Mouse (Mus musculus) neutrophil, adult 59 days (primary cell): ENCODE data around the gene Speg. TPM values are rescaled to one million over a fixed set of nuclear protein-coding genes. Genes with fewer than 3 reads are reported as not detected.

Experiments used
- total RNA-seq, 2 experiments: library from RNA; stranded (reverse); gene quantifications; 1 replicate in 1 of 2; 2 replicates in 1 of 2; pipeline ENCODE4 v1.2.4; 2023

Speg gene
- not detected for total RNA-seq

DNA sequence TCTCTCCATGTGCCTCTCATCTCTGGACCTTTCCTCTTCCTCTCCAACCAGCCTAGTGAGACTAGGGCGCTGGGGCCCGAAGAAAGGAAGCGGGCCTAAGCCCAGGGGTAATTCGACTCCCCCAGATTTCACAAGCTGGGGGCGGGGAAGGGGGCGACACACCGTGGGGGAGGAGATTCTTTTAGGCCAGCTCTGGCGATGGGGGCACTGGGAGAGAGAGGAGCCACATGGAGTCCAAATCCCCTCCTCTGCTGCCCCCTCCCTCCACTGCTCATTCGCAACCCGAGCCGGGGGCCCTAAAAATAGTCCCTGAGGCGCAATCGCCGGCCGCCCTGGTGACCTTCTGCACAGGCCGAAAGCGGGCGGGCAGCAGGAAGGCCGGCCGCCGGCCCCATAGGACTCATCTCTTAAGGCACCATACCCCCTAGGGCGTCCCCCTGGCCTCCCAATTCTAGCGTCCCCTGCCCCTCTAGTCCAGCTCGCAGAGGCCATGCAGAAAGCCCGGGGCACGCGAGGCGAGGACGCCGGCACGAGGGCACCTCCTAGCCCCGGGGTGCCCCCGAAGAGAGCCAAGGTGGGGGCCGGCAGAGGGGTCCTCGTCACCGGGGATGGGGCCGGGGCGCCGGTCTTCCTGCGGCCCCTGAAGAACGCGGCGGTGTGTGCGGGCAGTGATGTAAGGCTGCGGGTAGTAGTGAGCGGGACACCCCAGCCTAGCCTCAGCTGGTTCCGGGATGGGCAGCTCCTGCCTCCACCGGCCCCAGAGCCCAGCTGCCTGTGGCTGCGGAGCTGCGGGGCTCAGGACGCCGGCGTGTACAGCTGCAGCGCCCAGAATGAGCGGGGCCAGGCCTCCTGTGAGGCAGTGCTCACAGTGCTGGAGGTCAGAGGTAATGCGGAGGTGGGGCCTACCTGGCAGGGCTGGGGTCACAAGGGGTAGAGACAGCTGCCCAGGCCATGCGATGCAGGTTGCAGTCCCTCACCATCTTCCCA, at the start of gene Speg:
TSS of gene Speg (plus strand) at position 348 of the 987 bp plus-strand sequence.

GRCm38 (mm10) chr1:75360112-75361031, 14.7 kb upstream of the Speg start, which contains the start of gene Des:
TSS of gene Des (plus strand) at chr1:75360329.

DNA sequence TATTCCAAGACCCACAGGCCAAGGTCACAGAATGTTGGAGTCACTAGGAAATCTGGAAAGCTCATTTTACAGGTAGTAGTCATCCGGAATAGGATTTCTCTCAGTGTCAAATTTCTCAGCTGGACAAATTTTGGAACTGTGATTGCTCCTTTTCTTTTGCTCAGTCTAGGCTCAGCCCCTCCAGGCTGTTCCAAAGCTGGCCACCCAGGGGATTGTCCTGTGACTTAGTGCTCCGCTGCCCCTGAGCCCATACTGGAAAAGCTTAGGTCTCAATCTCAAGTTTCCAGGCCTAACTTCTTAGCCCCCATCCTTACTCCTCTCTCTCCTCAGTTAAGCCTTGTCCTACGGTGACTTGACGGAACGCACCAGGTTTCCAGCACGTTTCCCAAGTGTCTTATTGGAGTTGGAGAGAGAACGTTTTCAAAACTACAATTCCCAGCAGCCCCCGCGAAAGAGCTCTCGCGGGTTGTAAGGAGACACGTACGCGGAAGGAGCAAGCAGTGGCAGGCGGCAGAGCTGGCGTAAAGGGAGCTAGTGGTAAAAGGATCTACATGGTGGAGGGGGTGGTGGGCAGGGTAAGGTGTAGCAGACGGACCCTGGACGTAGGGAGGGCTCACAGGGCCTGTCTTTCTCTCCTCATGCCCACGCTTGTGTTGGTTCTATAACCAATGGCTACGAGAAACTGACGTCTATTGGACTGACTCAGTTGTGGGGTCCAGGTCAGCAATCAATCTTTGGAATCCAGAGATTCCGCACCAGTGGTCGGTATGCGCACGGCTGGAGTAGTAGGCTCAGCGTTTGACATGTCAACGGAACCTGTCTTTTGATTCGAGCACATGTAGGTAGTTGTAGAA, 60.6 kb downstream of the Speg start, which contains the start of gene Gmppa:
TSS of gene Gmppa (plus strand) at position 456 of the 854 bp plus-strand sequence.

GRCm38 (mm10) chr1:75450314-75451005, 75.4 kb downstream of the Speg start, which contains the start of gene Asic4:
TSS of gene Asic4 (plus strand) at chr1:75450436.

DNA sequence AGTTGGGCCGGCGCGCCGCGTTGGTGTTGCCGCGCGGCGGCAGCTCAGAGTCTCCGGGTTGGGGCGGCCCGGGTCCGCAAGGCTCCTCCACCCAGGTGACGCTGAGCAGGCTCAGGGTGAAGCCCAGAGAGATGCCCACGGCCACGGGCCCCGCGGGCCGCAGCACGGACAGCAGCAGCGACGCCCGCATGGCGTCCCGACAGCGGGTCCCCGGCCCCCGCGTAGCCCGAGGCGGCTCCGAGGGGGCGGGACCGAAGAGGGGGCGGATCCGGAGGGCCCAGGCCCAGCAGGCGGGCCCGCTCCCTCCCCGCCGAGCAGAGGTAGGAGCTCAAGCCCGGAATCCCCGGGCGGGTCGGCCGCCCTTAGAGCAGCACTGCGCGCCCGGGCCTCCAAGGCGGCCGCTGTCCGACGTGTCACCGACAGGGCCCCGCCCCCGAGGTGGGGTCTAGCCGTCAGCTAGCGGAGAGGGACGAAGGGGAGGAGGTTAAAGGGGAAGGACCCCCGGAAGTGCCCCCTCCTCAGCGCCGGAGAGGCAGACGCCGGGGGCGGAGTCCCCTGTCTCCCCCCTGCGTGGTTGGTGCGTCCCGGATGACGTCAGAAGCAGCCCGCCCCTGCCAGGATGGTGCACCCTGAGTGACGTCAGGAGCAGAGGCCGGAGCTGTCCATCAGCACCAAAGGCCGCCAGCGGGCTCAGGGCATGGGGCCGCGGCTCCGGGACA, 104.0 kb downstream of the Speg start, which contains the start of the genes Chpf and Tmem198:
TSS of gene Chpf (minus strand) at position 392 of the 719 bp plus-strand sequence.
TSS of gene Tmem198 (plus strand) at position 617 of the 719 bp plus-strand sequence.

Other genes with a start within 250 kb of the Speg start
- 1 to 10 TPM; 1.2 to 1.5 TPM for gene Slc23a3, start 241.4 kb upstream of the Speg start, total RNA-seq
- 100 to 1,000 TPM; 103 to 115 TPM for gene Cnppd1, start 232.6 kb upstream of the Speg start, total RNA-seq
- 10 to 100 TPM; 64.6 to 70.8 TPM for gene Retreg2, start 232.5 kb upstream of the Speg start, total RNA-seq
- gene Zfand2b, start 206.7 kb upstream of the Speg start, total RNA-seq: 10 to 100 TPM; 52.0 to 63.6 TPM
- gene Abcb6, start 194.9 kb upstream of the Speg start, total RNA-seq: 1 to 10 TPM; 6.7 TPM
- gene Ankzf1, start 183.1 kb upstream of the Speg start, total RNA-seq: 10 to 100 TPM; 18.8 to 20.0 TPM
- 10 to 100 TPM; 69.0 to 69.1 TPM for gene Atg9a, start 183.1 kb upstream of the Speg start, total RNA-seq
- gene Glb1l, start 164.5 kb upstream of the Speg start, total RNA-seq: 10 to 100 TPM; 18.7 to 22.2 TPM
- 100 to 1,000 TPM; 127 to 139 TPM for gene Stk16, start 164.5 kb upstream of the Speg start, total RNA-seq
- 100 to 1,000 TPM; 415 to 449 TPM for gene Tuba4a, start 155.4 kb upstream of the Speg start, total RNA-seq
- not detected for gene A630095N17Rik, start 143.2 kb upstream of the Speg start, total RNA-seq
- gene Dnajb2, start 138.9 kb upstream of the Speg start, total RNA-seq: 10 to 100 TPM in 1 of 2 experiments, 1 to 10 TPM in 1; 8.7 to 11.0 TPM
- gene Ptprn, start 110.8 kb upstream of the Speg start, total RNA-seq: not detected
- gene Resp18, start 96.9 kb upstream of the Speg start, total RNA-seq: not detected
- gene Dnpep, start 57.3 kb upstream of the Speg start, total RNA-seq: 10 to 100 TPM; 27.7 to 32.2 TPM
- gene Des, start 15.0 kb upstream of the Speg start, total RNA-seq: under 1 TPM; 0.16 to 0.31 TPM
- 10 to 100 TPM; 38.8 to 46.6 TPM for gene Gmppa, start 60.6 kb downstream of the Speg start, total RNA-seq
- gene Asic4, start 75.1 kb downstream of the Speg start, total RNA-seq: not detected
- gene Chpf, start 104.0 kb downstream of the Speg start, total RNA-seq: 1 to 10 TPM in 1 of 2 experiments, under 1 TPM in 1; 0.84 to 1.1 TPM
- gene Tmem198, start 104.2 kb downstream of the Speg start, total RNA-seq: under 1 TPM in 1 of 2 experiments, not detected in 1; 0.62 TPM
- under 1 TPM; 0.18 TPM for gene Obsl1, start 131.2 kb downstream of the Speg start, total RNA-seq
- not detected for gene Inha, start 131.8 kb downstream of the Speg start, total RNA-seq
- 10 to 100 TPM; 48.3 to 51.3 TPM for gene Stk11ip, start 146.2 kb downstream of the Speg start, total RNA-seq
- gene Slc4a3, start 171.0 kb downstream of the Speg start, total RNA-seq: not detected